Mouse (Mus musculus): ENCODE data around the gene Ago3. TPM values are rescaled to one million over a fixed set of nuclear protein-coding genes. Genes with fewer than 3 reads are reported as not detected.
A peak's percentile ranks its signal among the peaks of the same experiment; 100 is the strongest.

The Ago3 gene
- polyA plus RNA-seq, 1 experiment from 2014 or later = 17.2 TPM

GRCm38 (mm10) chr4:126305428-126305827 is 123.9 kb downstream of the Ago3 start:
- peaks cover 13% of the 10 kb centered on the region for H3K4me1 ChIP-seq
- no peaks in the 10 kb centered on the region for H3K36me3 ChIP-seq
- H3K9me3 ChIP-seq = peaks cover 6% of the 10 kb centered on the region
- no peak overlapping the region for H3K4me3 ChIP-seq
- no peak for ATAC-seq (ENCODE audit: low FRiP score, low read depth)
- H3K9ac ChIP-seq = no peak overlapping the region
- no peak overlapping the region for H3K4me2 ChIP-seq (replicated peaks)
- WGBS = 88% methylated on average over 1 of the region's 1 CpGs
- H3K27me3 ChIP-seq (replicated peaks) = peaks cover 29% of the 10 kb centered on the region
- no peak overlapping the region for H3K27ac ChIP-seq

GRCm38 (mm10) chr4:126303877-126304276 is 125.5 kb downstream of the Ago3 start:
- H3K9ac ChIP-seq = no peak overlapping the region
- no peak overlapping the region for H3K27ac ChIP-seq
- peaks cover 6% of the 10 kb centered on the region for H3K9me3 ChIP-seq
- 60% methylated on average over 4 of the region's 4 CpGs for WGBS
- H3K4me3 ChIP-seq = no peak overlapping the region
- ATAC-seq (ENCODE audit: low FRiP score, low read depth) = no peak
- H3K4me1 ChIP-seq = peaks cover 13% of the 10 kb centered on the region
- H3K4me2 ChIP-seq (replicated peaks) = no peak overlapping the region
- H3K36me3 ChIP-seq = no peaks in the 10 kb centered on the region
- peaks cover 42% of the 10 kb centered on the region for H3K27me3 ChIP-seq (replicated peaks)

GRCm38 (mm10) chr4:126301584-126302309 is 127.6 kb downstream of the Ago3 start:
- WGBS = 2% methylated on average over 27 of the region's 27 CpGs
- no peak for ATAC-seq (ENCODE audit: low FRiP score, low read depth)
- H3K36me3 ChIP-seq = no peaks in the 10 kb centered on the region
- peak overlapping the region; percentile 28 for H3K4me3 ChIP-seq
- H3K27me3 ChIP-seq (replicated peaks) = peaks cover 63% of the 10 kb centered on the region
- no peak overlapping the region for H3K9ac ChIP-seq
- peaks cover 21% of the 10 kb centered on the region for H3K4me1 ChIP-seq
- H3K4me2 ChIP-seq (replicated peaks) = peak overlapping the region; percentile 56
- peaks cover 6% of the 10 kb centered on the region for H3K9me3 ChIP-seq
- no peak overlapping the region for H3K27ac ChIP-seq

- Histone ChIP-seq H3K27ac (no peak overlapping the region), H3K4me3 (peak overlapping the region; percentile 28), H3K9ac (no peak overlapping the region; the same call in 1 of the 2 replicates), H3K36me3 (no peaks in the 10 kb centered on the region), H3K4me2 (replicated peaks) (peak overlapping the region; percentile 56), H3K9me3 (peaks cover 4% of the 10 kb centered on the region), H3K27me3 (replicated peaks) (peaks cover 70% of the 10 kb centered on the region), H3K4me1 (peaks cover 26% of the 10 kb centered on the region)
- WGBS = under 1% methylated on average over 50 of the region's 50 CpGs
- ATAC-seq (ENCODE audit: low FRiP score, low read depth) = no peak
These were observed 128.3 kb downstream of the Ago3 start for GRCm38 (mm10) chr4:126300916-126301583.

- Histone ChIP-seq H3K4me2 (replicated peaks) (peak overlapping the region; percentile 70), H3K27me3 (replicated peaks) (peaks cover 70% of the 10 kb centered on the region), H3K4me3 (peak overlapping the region; percentile 23; the same call in 1 of the 2 replicates), H3K27ac (no peak overlapping the region), H3K36me3 (no peaks in the 10 kb centered on the region), H3K9me3 (no peaks in the 10 kb centered on the region), H3K9ac (peak overlapping the region; percentile 54), H3K4me1 (peaks cover 23% of the 10 kb centered on the region)
- no peak for ATAC-seq (ENCODE audit: low FRiP score, low read depth)
- WGBS = under 1% methylated on average over 34 of the region's 34 CpGs
These were observed 132.7 kb downstream of the Ago3 start for GRCm38 (mm10) chr4:126296617-126297101.

- Histone ChIP-seq H3K9me3 (no peaks in the 10 kb centered on the region), H3K36me3 (no peaks in the 10 kb centered on the region), H3K4me3 (no peak overlapping the region), H3K4me1 (peaks cover 16% of the 10 kb centered on the region), H3K4me2 (replicated peaks) (no peak overlapping the region; the same call in 1 of the 2 replicates), H3K27me3 (replicated peaks) (peaks cover 63% of the 10 kb centered on the region), H3K27ac (no peak overlapping the region), H3K9ac (no peak overlapping the region)
- 36% methylated on average over 4 of the region's 4 CpGs for WGBS
- no peak for ATAC-seq (ENCODE audit: low FRiP score, low read depth)
These were observed 133.4 kb downstream of the Ago3 start for GRCm38 (mm10) chr4:126295937-126296336.

GRCm38 (mm10) chr4:126295152-126295551 is 134.2 kb downstream of the Ago3 start:
- Histone ChIP-seq H3K4me1 (peaks cover 13% of the 10 kb centered on the region), H3K9me3 (no peaks in the 10 kb centered on the region), H3K9ac (no peak overlapping the region), H3K36me3 (no peaks in the 10 kb centered on the region), H3K4me3 (no peak overlapping the region), H3K27ac (no peak overlapping the region), H3K4me2 (replicated peaks) (no peak overlapping the region), H3K27me3 (replicated peaks) (peaks cover 55% of the 10 kb centered on the region)
- no peak for ATAC-seq (ENCODE audit: low FRiP score, low read depth)
- WGBS = 73% methylated on average over 6 of the region's 6 CpGs

GRCm38 (mm10) chr4:126291196-126291595 is 138.2 kb downstream of the Ago3 start:
- Histone ChIP-seq H3K27me3 (replicated peaks) (peaks cover 54% of the 10 kb centered on the region), H3K36me3 (no peaks in the 10 kb centered on the region), H3K27ac (no peak overlapping the region), H3K4me1 (peaks cover 7% of the 10 kb centered on the region; the same call in 1 of the 2 replicates), H3K9me3 (0 out of 2 replicates have a peak, but pooled peaks cover under 1% of the 10 kb centered on the region), H3K9ac (no peak overlapping the region), H3K4me3 (no peak overlapping the region), H3K4me2 (replicated peaks) (no peak overlapping the region)
- no peak for ATAC-seq (ENCODE audit: low FRiP score, low read depth)
- 50% methylated on average over 13 of the region's 13 CpGs for WGBS

GRCm38 (mm10) chr4:126290314-126290713 is 139.0 kb downstream of the Ago3 start:
- peaks cover 6% of the 10 kb centered on the region; the same call in 1 of the 2 replicates for H3K9me3 ChIP-seq
- H3K4me3 ChIP-seq = no peak overlapping the region
- H3K27ac ChIP-seq = no peak overlapping the region
- H3K4me1 ChIP-seq = peaks cover 8% of the 10 kb centered on the region; the same call in 1 of the 2 replicates
- no peaks in the 10 kb centered on the region for H3K36me3 ChIP-seq
- ATAC-seq (ENCODE audit: low FRiP score, low read depth) = no peak
- H3K9ac ChIP-seq = no peak overlapping the region
- H3K27me3 ChIP-seq (replicated peaks) = peaks cover 53% of the 10 kb centered on the region
- H3K4me2 ChIP-seq (replicated peaks) = no peak overlapping the region
- 90% methylated on average over 8 of the region's 8 CpGs for whole genome bisulfite sequencing

GRCm38 (mm10) chr4:126288085-126288666 is 141.2 kb downstream of the Ago3 start:
- H3K36me3 ChIP-seq = no peaks in the 10 kb centered on the region
- H3K27ac ChIP-seq = no peak overlapping the region
- peaks cover 56% of the 10 kb centered on the region for H3K27me3 ChIP-seq (replicated peaks)
- H3K4me3 ChIP-seq = no peak overlapping the region
- no peak for ATAC-seq (ENCODE audit: low FRiP score, low read depth)
- no peak overlapping the region for H3K9ac ChIP-seq
- peaks cover 6% of the 10 kb centered on the region; the same call in 1 of the 2 replicates for H3K9me3 ChIP-seq
- 42% methylated on average over 17 of the region's 17 CpGs for WGBS
- H3K4me2 ChIP-seq (replicated peaks) = peak overlapping the region; percentile 16; the same call in 1 of the 2 replicates
- peaks cover 8% of the 10 kb centered on the region; the same call in 1 of the 2 replicates for H3K4me1 ChIP-seq

- H3K9ac ChIP-seq = no peak overlapping the region
- H3K4me1 ChIP-seq = peaks cover 8% of the 10 kb centered on the region; the same call in 1 of the 2 replicates
- WGBS = 44% methylated on average over 11 of the region's 11 CpGs
- no peak overlapping the region for H3K27ac ChIP-seq
- no peak overlapping the region for H3K4me3 ChIP-seq
- no peaks in the 10 kb centered on the region for H3K36me3 ChIP-seq
- no peak for ATAC-seq (ENCODE audit: low FRiP score, low read depth)
- H3K9me3 ChIP-seq = peaks cover 6% of the 10 kb centered on the region; the same call in 1 of the 2 replicates
- peaks cover 52% of the 10 kb centered on the region for H3K27me3 ChIP-seq (replicated peaks)
- peak overlapping the region; percentile 16; the same call in 1 of the 2 replicates for H3K4me2 ChIP-seq (replicated peaks)
These were observed 141.9 kb downstream of the Ago3 start for GRCm38 (mm10) chr4:126287302-126287995.
